Mouse (Mus musculus) lung, adult 2 months (tissue): ENCODE measurements around the gene Tm6sf1.

ENCODE experiments used
- CTCF ChIP-seq: fragments of 200-500 bp; IDR thresholded peaks from 2 replicates; pipeline ENCODE4 v1.5.1; 2011; ENCODE audit warnings: mild to moderate bottlenecking, low read length, control low read depth; ENCODE audit not compliant: insufficient read depth
- POLR2A ChIP-seq: fragments of 200-500 bp; IDR thresholded peaks from 2 replicates; pipeline ENCODE4 v1.6.1; 2011; ENCODE audit warnings: low read depth, mild to moderate bottlenecking, control low read depth, low read length, borderline replicate concordance; ENCODE audit errors: extremely low read depth

DNA sequence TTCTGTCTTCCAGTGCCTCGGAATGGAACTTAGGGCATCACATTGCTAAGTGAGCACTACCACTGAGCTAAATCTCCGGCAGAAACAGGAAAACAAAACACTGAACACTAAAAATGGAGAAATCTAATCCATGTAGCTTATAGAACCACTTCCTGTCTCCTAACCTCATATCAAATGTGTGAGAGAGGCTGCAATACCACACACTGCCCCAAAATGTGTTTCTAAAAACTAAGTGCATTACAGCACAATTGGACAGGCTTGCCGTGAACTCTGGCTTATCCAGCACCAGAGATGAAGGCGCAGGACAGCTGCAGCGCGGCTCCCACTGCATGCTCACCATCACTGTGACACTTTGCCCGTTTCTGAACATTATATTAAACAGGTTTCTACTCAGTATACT lies 70.2 kb downstream of the Tm6sf1 start:
- no peak for TF ChIP-seq POLR2A
- no peak for TF ChIP-seq CTCF
